Mouse (Mus musculus) heart, embryonic 13.5 days (tissue): ENCODE data around the gene Epn3. TPM values are rescaled to one million over a fixed set of nuclear protein-coding genes. Genes with fewer than 3 reads are reported as not detected.

ENCODE experiments used
- ATAC-seq: fragments of 200-750 bp; cut with Nextera tagmentation; 2 replicates; pipeline ENCODE4 v1.8.0; 2017; ENCODE audit warnings: moderate TSS enrichment; ENCODE audit not compliant: insufficient number of reproducible peaks, low FRiP score, low TSS enrichment; ENCODE audit errors: extremely low read depth
- H3K27ac ChIP-seq: fragments of 300-500 bp; sonication (generic); replicated peaks from 2 replicates; pipeline ENCODE4 v1.5.1; 2015; ENCODE audit warnings: moderate library complexity, mild to moderate bottlenecking, inconsistent platforms
- H3K27me3 ChIP-seq: fragments of 300-500 bp; sonication (generic); replicated peaks from 2 replicates; pipeline ENCODE4 v1.6.1; 2015; ENCODE audit warnings: mild to moderate bottlenecking, inconsistent platforms
- H3K36me3 ChIP-seq: fragments of 300-500 bp; sonication (generic); 2 replicates; pipeline ENCODE4 v1.6.1; 2015; ENCODE audit warnings: mild to moderate bottlenecking, inconsistent platforms
- H3K4me1 ChIP-seq: fragments of 300-500 bp; sonication (generic); 2 replicates; pipeline ENCODE4 v1.6.1; 2015; ENCODE audit warnings: inconsistent platforms
- H3K4me2 ChIP-seq: fragments of 300-500 bp; sonication (generic); 2 replicates; pipeline ENCODE4 v1.6.1; 2015; ENCODE audit warnings: inconsistent platforms, mild to moderate bottlenecking, moderate library complexity
- H3K4me3 ChIP-seq: fragments of 300-500 bp; sonication (generic); 2 replicates; pipeline ENCODE4 v1.5.1; 2015; ENCODE audit warnings: moderate library complexity, mild to moderate bottlenecking, inconsistent platforms
- H3K9ac ChIP-seq: fragments of 300-500 bp; sonication (generic); 2 replicates; pipeline ENCODE4 v1.6.1; 2015; ENCODE audit warnings: inconsistent platforms, mild to moderate bottlenecking, moderate library complexity
- H3K9me3 ChIP-seq: fragments of 300-500 bp; sonication (generic); 2 replicates; pipeline ENCODE4 v1.6.1; 2016; ENCODE audit warnings: inconsistent platforms
- WGBS: fragments of 180-500 bp; shearing (Covaris S2); methylation state at CpG from one replicate; pipeline ENCODE4 v1.1.7; 2015; ENCODE audit warnings: mixed read lengths; 5-methylcytosine and 5-hydroxymethylcytosine counted together
- polyA plus RNA-seq: library from polyadenylated mRNA; unstranded; fragments of >200 nt; fragmentation: Nextera tagmentation; extraction: Ambion mirVana; gene quantifications from 2 replicates; pipeline ENCODE4 v1.2.1, GENCODE M21; 2015

Epn3 gene
- polyA plus RNA-seq, 1 experiment from 2014 or later = 11.8 TPM

DNA sequence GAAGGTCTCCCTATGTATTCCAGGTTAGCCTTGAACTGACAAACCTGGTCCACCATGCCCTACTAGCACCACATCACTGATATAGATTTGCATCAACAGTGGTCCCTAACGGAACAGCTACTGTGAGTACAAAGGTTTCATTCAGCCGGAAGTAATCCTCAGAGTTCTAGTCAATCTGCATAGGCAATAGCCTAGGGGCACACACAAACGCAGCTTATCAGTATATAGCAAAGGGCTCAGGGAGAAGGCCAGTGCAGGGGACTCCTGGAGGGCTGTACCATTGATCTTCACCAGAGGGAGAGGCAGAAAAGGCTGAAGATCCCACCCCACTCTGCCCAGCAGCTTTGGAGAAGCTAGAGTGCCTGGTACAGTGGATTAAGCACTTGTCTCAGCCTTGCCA lies 52.8 kb downstream of the Epn3 start:
- no peak overlapping the region for H3K27ac ChIP-seq
- ATAC-seq = no peak
- H3K4me1 ChIP-seq = peaks cover 71% of the 10 kb centered on the region
- H3K9ac ChIP-seq = no peak overlapping the region
- H3K4me2 ChIP-seq = no peak overlapping the region
- WGBS = 32% methylated on average over 3 of the region's 3 CpGs
- H3K9me3 ChIP-seq = no peaks in the 10 kb centered on the region
- H3K4me3 ChIP-seq = no peak overlapping the region
- no peaks in the 10 kb centered on the region for H3K36me3 ChIP-seq
- H3K27me3 ChIP-seq = peaks cover 54% of the 10 kb centered on the region

DNA sequence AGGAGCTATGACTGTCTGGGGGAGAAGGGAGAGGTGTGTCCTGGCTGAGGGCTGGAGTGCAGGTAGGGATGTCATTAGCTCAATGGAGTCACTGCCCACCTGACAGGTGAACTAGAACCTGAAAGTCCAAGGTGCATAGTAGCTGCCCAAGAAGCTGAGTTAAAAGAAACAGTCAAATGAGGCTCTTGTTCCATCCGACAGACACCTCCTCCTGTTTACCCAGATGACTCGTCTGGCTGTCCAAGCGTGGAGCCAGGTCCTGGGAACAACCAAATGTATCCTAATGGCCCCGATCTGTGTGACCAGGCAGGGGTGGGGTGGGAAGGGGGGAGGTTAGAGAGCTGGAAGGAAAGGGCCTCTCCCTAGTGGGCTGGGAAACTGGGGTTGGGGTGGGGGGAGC lies 54.5 kb downstream of the Epn3 start:
- peaks cover 68% of the 10 kb centered on the region for H3K4me1 ChIP-seq
- H3K36me3 ChIP-seq = no peaks in the 10 kb centered on the region
- WGBS = 70% methylated on average over 4 of the region's 4 CpGs
- no peak overlapping the region for H3K4me3 ChIP-seq
- H3K4me2 ChIP-seq = no peak overlapping the region
- no peak overlapping the region for H3K9ac ChIP-seq
- no peak for ATAC-seq
- H3K27me3 ChIP-seq = peaks cover 57% of the 10 kb centered on the region
- no peak overlapping the region for H3K27ac ChIP-seq
- no peaks in the 10 kb centered on the region for H3K9me3 ChIP-seq

DNA sequence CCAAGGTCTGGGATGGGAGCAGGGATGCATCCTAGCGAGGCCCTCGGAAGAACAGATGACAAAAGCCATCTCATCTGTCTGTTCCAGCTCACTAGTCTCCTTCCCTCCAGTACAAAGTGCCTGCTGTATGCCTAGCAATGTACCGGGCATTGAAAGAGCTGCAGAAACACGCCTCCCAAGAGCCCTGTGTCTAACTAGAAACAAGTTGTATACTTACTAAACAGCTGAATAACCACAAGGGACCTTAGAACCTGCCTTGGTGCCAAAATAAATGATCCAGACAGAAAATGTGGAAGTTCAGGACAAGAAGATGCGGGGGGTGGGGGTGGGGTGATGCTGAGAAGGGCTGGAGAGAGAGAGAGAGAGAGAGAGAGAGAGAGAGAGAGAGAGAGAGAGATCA lies 54.9 kb downstream of the Epn3 start:
- no peak overlapping the region for H3K27ac ChIP-seq
- ATAC-seq = no peak
- H3K9me3 ChIP-seq = no peaks in the 10 kb centered on the region
- H3K4me2 ChIP-seq = no peak overlapping the region
- peaks cover 64% of the 10 kb centered on the region for H3K4me1 ChIP-seq
- no peak overlapping the region for H3K9ac ChIP-seq
- no peak overlapping the region for H3K4me3 ChIP-seq
- H3K27me3 ChIP-seq = peaks cover 61% of the 10 kb centered on the region
- whole genome bisulfite sequencing = 66% methylated on average over 5 of the region's 5 CpGs
- H3K36me3 ChIP-seq = no peaks in the 10 kb centered on the region

DNA sequence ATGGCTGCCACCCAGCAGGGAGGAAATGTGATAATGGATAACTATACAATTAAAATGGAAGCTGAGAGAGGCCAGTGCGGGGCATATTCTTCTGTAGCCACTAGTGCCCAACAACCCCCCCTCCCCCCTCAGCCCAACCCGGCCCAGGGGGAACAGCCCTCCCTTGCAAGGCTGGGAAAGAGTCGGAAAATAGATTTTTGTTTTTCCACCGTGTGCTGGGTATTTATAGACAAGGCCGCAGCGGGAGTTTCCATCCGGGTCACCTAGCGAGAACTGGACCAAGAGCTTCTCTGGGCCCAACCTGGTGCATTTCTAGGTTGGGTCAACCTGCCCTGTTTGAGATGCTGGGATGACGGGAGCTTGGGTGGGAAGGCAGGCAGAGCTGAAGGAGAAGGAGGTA lies 58.0 kb downstream of the Epn3 start:
- H3K27me3 ChIP-seq = peaks cover 57% of the 10 kb centered on the region
- no peaks in the 10 kb centered on the region for H3K36me3 ChIP-seq
- H3K4me1 ChIP-seq = peaks cover 42% of the 10 kb centered on the region
- H3K9ac ChIP-seq = no peak overlapping the region
- H3K4me2 ChIP-seq = no peak overlapping the region
- WGBS = 45% methylated on average over 9 of the region's 9 CpGs
- ATAC-seq = no peak
- H3K4me3 ChIP-seq = no peak overlapping the region
- H3K9me3 ChIP-seq = no peaks in the 10 kb centered on the region
- H3K27ac ChIP-seq = peak overlapping the region; percentile 51

DNA sequence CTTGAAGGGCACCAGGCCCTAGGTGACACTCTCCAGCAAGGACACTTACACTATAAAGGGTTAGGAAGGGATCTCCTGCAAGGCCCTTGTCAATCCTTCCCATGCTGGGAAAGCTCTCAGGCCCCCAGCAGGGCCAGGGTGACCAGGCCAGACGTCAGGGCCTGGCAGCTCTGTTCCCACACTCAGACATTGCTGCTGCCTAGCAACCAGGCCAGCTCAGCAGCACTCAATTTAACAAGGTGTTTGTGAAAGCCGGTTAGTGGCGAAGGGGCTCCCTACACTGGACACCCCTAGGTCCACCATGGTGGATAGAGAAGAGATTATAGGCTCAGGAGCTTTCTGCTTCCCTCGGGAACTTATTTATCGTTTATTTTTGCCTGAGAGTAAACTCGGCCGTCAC lies 58.7 kb downstream of the Epn3 start:
- Histone ChIP-seq H3K4me2 (no peak overlapping the region), H3K4me1 (peaks cover 42% of the 10 kb centered on the region), H3K4me3 (no peak overlapping the region), H3K27me3 (peaks cover 56% of the 10 kb centered on the region), H3K27ac (peak overlapping the region; percentile 51), H3K9me3 (no peaks in the 10 kb centered on the region), H3K36me3 (no peaks in the 10 kb centered on the region), H3K9ac (no peak overlapping the region)
- no peak for ATAC-seq
- 30% methylated on average over 7 of the region's 7 CpGs for WGBS

DNA sequence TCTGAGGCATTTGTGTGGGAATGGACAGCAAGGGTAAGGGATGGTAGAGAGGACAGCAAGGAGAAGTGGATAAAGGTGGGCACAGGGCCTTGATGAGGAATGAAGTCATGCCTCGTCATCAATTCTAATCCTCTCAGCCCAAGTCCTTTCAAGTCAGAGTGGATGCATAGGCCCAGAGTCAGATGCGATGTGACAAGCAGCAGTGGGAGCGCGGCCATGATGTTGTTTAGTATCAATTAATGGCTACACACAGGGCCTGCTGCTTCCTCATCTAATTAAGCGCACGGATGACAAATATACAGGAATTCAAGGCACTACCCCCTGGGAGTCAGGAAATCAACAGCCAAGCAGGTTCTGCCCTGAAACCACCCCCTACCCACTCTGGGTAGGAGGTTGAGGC lies 59.4 kb downstream of the Epn3 start:
- no peak overlapping the region for H3K4me2 ChIP-seq
- no peak overlapping the region for H3K4me3 ChIP-seq
- no peak overlapping the region for H3K9ac ChIP-seq
- no peak overlapping the region for H3K27ac ChIP-seq
- H3K9me3 ChIP-seq = no peaks in the 10 kb centered on the region
- no peaks in the 10 kb centered on the region for H3K36me3 ChIP-seq
- no peak for ATAC-seq
- WGBS = 83% methylated on average over 6 of the region's 6 CpGs
- H3K4me1 ChIP-seq = peaks cover 35% of the 10 kb centered on the region
- H3K27me3 ChIP-seq = peaks cover 49% of the 10 kb centered on the region

Other genes starting within 250 kb of the Epn3 start
- 0.20 TPM in 1 of 2 replicates, not detected in the other for gene Gm21885, start 218.1 kb downstream of the Epn3 start, polyA plus RNA-seq
- gene Luc7l3, start 178.0 kb downstream of the Epn3 start, polyA plus RNA-seq = 68.5 and 70.2 TPM in 2 replicates
- 14.6 and 19.5 TPM in 2 replicates for gene Ankrd40, start 172.0 kb downstream of the Epn3 start, polyA plus RNA-seq
- gene Abcc3, start 107.0 kb downstream of the Epn3 start, polyA plus RNA-seq = 0.96 and 1.6 TPM in 2 replicates
- gene Cacna1g, start 25.8 kb downstream of the Epn3 start, polyA plus RNA-seq = 3.4 and 5.8 TPM in 2 replicates
- 0.45 and 0.47 TPM in 2 replicates for gene Spata20, start 13.8 kb downstream of the Epn3 start, polyA plus RNA-seq
- gene Mycbpap, start 21.8 kb upstream of the Epn3 start, polyA plus RNA-seq = 5.6 and 6.8 TPM in 2 replicates
- 4.8 and 5.3 TPM in 2 replicates for gene Rsad1, start 49.3 kb upstream of the Epn3 start, polyA plus RNA-seq
- gene Chad, start 65.1 kb upstream of the Epn3 start, polyA plus RNA-seq = 0.34 and 0.39 TPM in 2 replicates
- 2.8 and 3.1 TPM in 2 replicates for gene Acsf2, start 101.9 kb upstream of the Epn3 start, polyA plus RNA-seq
- gene Lrrc59, start 129.8 kb upstream of the Epn3 start, polyA plus RNA-seq = 143 and 147 TPM in 2 replicates
- gene Mrpl27, start 153.8 kb upstream of the Epn3 start, polyA plus RNA-seq = 128 and 142 TPM in 2 replicates
- 11.9 and 14.9 TPM in 2 replicates for gene Eme1, start 154.0 kb upstream of the Epn3 start, polyA plus RNA-seq
- gene Xylt2, start 177.5 kb upstream of the Epn3 start, polyA plus RNA-seq = 11.6 and 11.7 TPM in 2 replicates
- 0.17 TPM in 1 of 2 replicates, not detected in the other for gene Gm11541, start 204.5 kb upstream of the Epn3 start, polyA plus RNA-seq
- gene Cdc34b, start 241.8 kb upstream of the Epn3 start, polyA plus RNA-seq = 0.16 and 0.17 TPM in 2 replicates